Mouse (Mus musculus) G1E (cell line): ENCODE measurements around the gene Klk1b9.
"Not testable (repeated sequence)": the region's sequence is repeated elsewhere in the genome, so short reads cannot be mapped to it uniquely, and the experiment has no call there.

Experiments
- CTCF ChIP-seq: IDR thresholded peaks from 2 replicates; pipeline ENCODE4 v1.5.1; 2012; ENCODE audit warnings: low read depth, low read length, inconsistent platforms, mixed read lengths
- GATA2 ChIP-seq: IDR thresholded peaks from 2 replicates; pipeline ENCODE4 v1.6.1; 2012; ENCODE audit warnings: low read depth, low read length, inconsistent platforms, borderline replicate concordance
- TAL1 ChIP-seq: conservative IDR thresholded peaks from 2 replicates; pipeline ENCODE4 v1.6.1; 2012; ENCODE audit warnings: low read depth, low read length, inconsistent platforms, mixed read lengths

DNA sequence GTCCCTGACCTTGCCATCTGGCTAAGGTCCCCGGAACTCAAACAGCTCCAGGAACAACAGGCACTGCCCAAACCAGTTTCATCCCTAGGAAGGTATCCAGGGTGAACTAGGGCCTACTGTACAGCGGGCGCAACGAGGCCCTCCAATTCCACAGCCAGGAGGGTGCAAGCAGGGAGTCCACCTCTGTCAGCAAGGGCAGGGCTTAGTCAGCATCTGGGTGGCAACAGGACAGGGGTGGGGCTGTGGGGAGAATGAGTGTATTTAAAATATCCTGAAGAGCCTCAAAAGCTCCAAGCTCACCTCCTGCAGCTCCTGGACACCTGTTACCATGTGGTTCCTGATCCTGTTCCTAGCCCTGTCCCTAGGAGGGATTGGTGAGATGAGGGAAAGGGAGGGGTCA lies 19.7 kb downstream of the Klk1b9 start, which contains the start of gene Klk1b11:
- not testable (repeated sequence) for TF ChIP-seq CTCF, TAL1, GATA2
